Mouse (Mus musculus): ENCODE data around the gene Bmp5.

DNA sequence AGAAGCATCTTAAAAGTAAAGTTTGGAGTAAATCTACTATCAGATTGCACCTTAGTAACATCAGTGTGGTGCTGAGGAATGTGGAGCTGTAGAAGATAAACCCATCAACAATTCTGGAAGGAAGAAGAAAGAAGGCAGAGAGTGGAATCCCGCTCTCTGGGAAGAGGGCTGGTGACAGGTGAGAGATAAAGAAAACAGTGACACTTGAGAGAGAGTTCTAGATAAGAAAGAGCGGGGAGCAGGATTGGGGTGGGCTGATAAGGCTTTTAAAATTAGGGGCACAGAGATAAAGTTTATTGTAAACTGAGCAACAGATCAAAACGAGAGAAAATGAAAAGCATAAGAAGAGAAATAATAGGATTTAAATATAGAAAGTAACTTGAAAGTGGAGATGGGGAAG lies 6.1 kb upstream of the Bmp5 start:
- TF ChIP-seq POLR2A (IDR thresholded peaks at IDR 0.05; ENCODE audit: low read depth, low read length) (no peak), CHD2 (IDR thresholded peaks at IDR 0.05; ENCODE audit: low read length) (no peak), CTCF (conservative IDR thresholded peaks at IDR 0.05 in 1 of 2, IDR thresholded peaks at IDR 0.05 in 1 of 2; ENCODE audit: low read depth in 2 of 2, low read length in 2 of 2) (no peak), ZNF384 (IDR thresholded peaks at IDR 0.05; ENCODE audit: low read depth, low read length) (no peak), TBP (conservative IDR thresholded peaks at IDR 0.05; ENCODE audit: low read depth, low read length) (no peak), MAFK (IDR thresholded peaks at IDR 0.05; ENCODE audit: insufficient replicate concordance, low read length) (no peak), ELF1 (IDR thresholded peaks at IDR 0.05; ENCODE audit: low read depth, low read length) (no peak), USF1 (IDR thresholded peaks at IDR 0.05; ENCODE audit: low read depth, low read length) (no peak), MAX (IDR thresholded peaks at IDR 0.05; ENCODE audit: low read length) (no peak), ZKSCAN1 (IDR thresholded peaks at IDR 0.05; ENCODE audit: borderline replicate concordance, low read depth, low read length) (no peak), MXI1 (IDR thresholded peaks at IDR 0.05; ENCODE audit: low read depth, low read length) (no peak), HCFC1 (IDR thresholded peaks at IDR 0.05; ENCODE audit: low read depth, low read length) (no peak)

Data from CH12.LX (cell line).